Mouse (Mus musculus) liver, postnatal 0 days (tissue): ENCODE results near the gene Fa2h. TPM values are rescaled to one million over a fixed set of nuclear protein-coding genes. Genes with fewer than 3 reads are reported as not detected.
"Not testable (repeated sequence)": the region's sequence is repeated elsewhere in the genome, so short reads cannot be mapped to it uniquely, and the experiment has no call there.

ENCODE experiments used
- ATAC-seq: fragments of 200-750 bp; cut with Nextera tagmentation; 2 replicates; pipeline ENCODE4 v1.8.0; 2017; ENCODE audit warnings: mild to moderate bottlenecking, moderate library complexity
- DNase-seq: peaks from one replicate; pipeline ENCODE4 v3.0.0-alpha.2; 2016
- H3K27ac ChIP-seq: fragments of 300-500 bp; sonication (generic); 2 replicates; pipeline ENCODE4 v1.5.1; 2014; ENCODE audit warnings: antibody characterized with exemption, moderate library complexity, mild to moderate bottlenecking, low read depth
- H3K27me3 ChIP-seq: fragments of 300-500 bp; sonication (generic); 2 replicates; pipeline ENCODE4 v1.6.1; 2014; ENCODE audit warnings: low read length, control low read depth, mixed read lengths; ENCODE audit not compliant: insufficient read depth
- H3K36me3 ChIP-seq: fragments of 300-500 bp; sonication (generic); replicated peaks from 2 replicates; pipeline ENCODE4 v1.6.1; 2014; ENCODE audit warnings: mild to moderate bottlenecking, control low read depth, low read length, moderate library complexity, mixed read lengths; ENCODE audit not compliant: insufficient read depth
- H3K4me1 ChIP-seq: fragments of 300-500 bp; sonication (generic); 2 replicates; pipeline ENCODE4 v1.6.1; 2014; ENCODE audit warnings: antibody characterized with exemption, mild to moderate bottlenecking, control low read depth; ENCODE audit not compliant: insufficient read depth
- H3K4me2 ChIP-seq: fragments of 300-500 bp; sonication (generic); 2 replicates; pipeline ENCODE4 v1.6.1; 2014; ENCODE audit warnings: low read depth, mild to moderate bottlenecking, low read length, moderate library complexity, mixed read lengths
- H3K4me3 ChIP-seq: fragments of 300-500 bp; sonication (generic); 2 replicates; pipeline ENCODE4 v1.5.1; 2014; ENCODE audit warnings: low read depth, low read length
- H3K9ac ChIP-seq: fragments of 300-500 bp; sonication (generic); replicated peaks from 2 replicates; pipeline ENCODE4 v1.6.1; 2014; ENCODE audit warnings: mild to moderate bottlenecking, moderate library complexity
- H3K9me3 ChIP-seq: fragments of 300-500 bp; sonication (generic); 2 replicates; pipeline ENCODE4 v1.6.1; 2016; ENCODE audit warnings: mild to moderate bottlenecking, control low read depth, low read length, mixed read lengths
- CTCF ChIP-seq: sonication (generic); IDR thresholded peaks from 2 replicates; pipeline ENCODE4 v1.5.1; 2016; ENCODE audit warnings: antibody characterized with exemption, low read depth
- EP300 ChIP-seq: IDR thresholded peaks from 2 replicates; pipeline ENCODE4 v1.6.1; 2016; ENCODE audit warnings: antibody characterized with exemption, low read depth, mild to moderate bottlenecking
- WGBS: fragments of 180-500 bp; shearing (Covaris S2); extraction: QIAGEN DNeasy Blood & Tissue Kit; methylation state at CpG from one replicate; pipeline ENCODE4 v1.1.7; 2014; ENCODE audit not compliant: insufficient replicate concordance; 5-methylcytosine and 5-hydroxymethylcytosine counted together
- polyA plus RNA-seq: library from polyadenylated mRNA; unstranded; fragments of >200 nt; fragmentation: Nextera tagmentation; extraction: Ambion mirVana; gene quantifications from 2 replicates; pipeline ENCODE4 v1.2.1, GENCODE M21; 2015

Gene Fa2h
- polyA plus RNA-seq, 1 experiment from 2014 or later: 0.25 TPM

GRCm38 (mm10) chr8:111336692-111337091 lies 56.9 kb downstream of the Fa2h start:
- Histone ChIP-seq H3K4me3 (peak overlapping the region; percentile 51), H3K27me3 (no peaks in the 10 kb centered on the region), H3K36me3 (no peaks in the 10 kb centered on the region), H3K4me1 (0 out of 2 replicates have a peak, but pooled peaks cover 2% of the 10 kb centered on the region), H3K9me3 (no peaks in the 10 kb centered on the region), H3K27ac (no peak overlapping the region), H3K4me2 (peak overlapping the region; percentile 77), H3K9ac (no peak overlapping the region)
- TF ChIP-seq CTCF: no peak
- no peak for TF ChIP-seq EP300
- no peak for DNase-seq
- no peak for ATAC-seq
- 67% methylated on average over 4 of the region's 4 CpGs for WGBS

- WGBS: 58% methylated on average over 6 of the region's 6 CpGs
- Histone ChIP-seq H3K9ac (no peak overlapping the region), H3K27me3 (no peaks in the 10 kb centered on the region), H3K27ac (no peak overlapping the region), H3K4me1 (no peaks in the 10 kb centered on the region), H3K4me2 (no peak overlapping the region), H3K9me3 (no peaks in the 10 kb centered on the region), H3K4me3 (no peak overlapping the region), H3K36me3 (no peaks in the 10 kb centered on the region)
- ATAC-seq (no peak), DNase-seq (no peak)
- no peak for TF ChIP-seq CTCF
- no peak for TF ChIP-seq EP300
Observed at GRCm38 (mm10) chr8:111325222-111325790, 68.3 kb downstream of the Fa2h start.

GRCm38 (mm10) chr8:111314729-111315128 lies 78.9 kb downstream of the Fa2h start:
- no peak overlapping the region for H3K4me3 ChIP-seq
- ATAC-seq (peak; percentile 62), DNase-seq (no peak)
- no peak for TF ChIP-seq CTCF
- TF ChIP-seq EP300: no peak
- H3K36me3 ChIP-seq: 0 out of 2 replicates have a peak, but pooled peaks cover 2% of the 10 kb centered on the region
- no peak overlapping the region for H3K27ac ChIP-seq
- H3K9ac ChIP-seq: no peak overlapping the region
- 76% methylated on average over 12 of the region's 12 CpGs for WGBS
- no peaks in the 10 kb centered on the region for H3K9me3 ChIP-seq
- H3K4me2 ChIP-seq: no peak overlapping the region
- no peaks in the 10 kb centered on the region for H3K4me1 ChIP-seq
- H3K27me3 ChIP-seq: no peaks in the 10 kb centered on the region

GRCm38 (mm10) chr8:111313961-111314360 lies 79.7 kb downstream of the Fa2h start:
- not testable (repeated sequence) for DNase-seq
- 89% methylated on average over 6 of the region's 6 CpGs for WGBS

GRCm38 (mm10) chr8:111312758-111313162 lies 80.9 kb downstream of the Fa2h start:
- peak; percentile 67 for TF ChIP-seq CTCF
- peak; percentile 90 for TF ChIP-seq EP300
- no peaks in the 10 kb centered on the region for H3K27me3 ChIP-seq
- H3K36me3 ChIP-seq: 0 out of 2 replicates have a peak, but pooled peaks cover 2% of the 10 kb centered on the region
- H3K4me1 ChIP-seq: no peaks in the 10 kb centered on the region
- DNase-seq (peak; percentile 21), ATAC-seq (peak; percentile 93)
- H3K9me3 ChIP-seq: no peaks in the 10 kb centered on the region
- H3K4me3 ChIP-seq: no peak overlapping the region
- H3K27ac ChIP-seq: 0 out of 2 replicates have a peak overlapping the region, but pooled peaks have one; percentile 3
- 32% methylated on average over 3 of the region's 3 CpGs for WGBS
- no peak overlapping the region for H3K4me2 ChIP-seq
- H3K9ac ChIP-seq: no peak overlapping the region

More at GRCm38 (mm10) chr8:111313961-111314360, 79.7 kb downstream of the Fa2h start:
- not testable (repeated sequence) for H3K27ac ChIP-seq, H3K4me2 ChIP-seq, H3K4me1 ChIP-seq, H3K9ac ChIP-seq, H3K27me3 ChIP-seq, H3K4me3 ChIP-seq, ATAC-seq, H3K36me3 ChIP-seq, H3K9me3 ChIP-seq

GRCm38 (mm10) chr8:111310006-111310405 lies 83.6 kb downstream of the Fa2h start:
- not testable (repeated sequence) for H3K4me1 ChIP-seq, H3K27me3 ChIP-seq, DNase-seq, H3K27ac ChIP-seq, ATAC-seq, H3K4me3 ChIP-seq, H3K9ac ChIP-seq, H3K4me2 ChIP-seq, H3K9me3 ChIP-seq, H3K36me3 ChIP-seq
- WGBS: 89% methylated on average over 15 of the region's 15 CpGs
